Mouse (Mus musculus) heart, embryonic 14.5 days (tissue): Measurements from ENCODE around the gene Pik3ap1. TPM values are rescaled to one million over a fixed set of nuclear protein-coding genes. Genes with fewer than 3 reads are reported as not detected.
A peak's percentile ranks its signal among the peaks of the same experiment; 100 is the strongest.

ENCODE experiments used
- ATAC-seq: fragments of 200-750 bp; cut with Nextera tagmentation; 2 replicates; pipeline ENCODE4 v1.8.0; 2017; ENCODE audit warnings: low read depth, moderate TSS enrichment; ENCODE audit not compliant: insufficient number of reproducible peaks, insufficient read depth, low FRiP score
- H3K27ac ChIP-seq, 2 experiments: fragments of 200-500 bp in 1 of 2; fragments of 300-500 bp in 1 of 2; sonication (generic) in 1 of 2; replicated peaks in 1 of 2; 2 replicates each; pipeline ENCODE4 v1.5.1; 2012 to 2014; ENCODE audit warnings: low read depth in 2 of 2, low read length in 2 of 2, control low read depth in 1 of 2, mild to moderate bottlenecking in 1 of 2, mixed read lengths in 1 of 2; ENCODE audit not compliant: control insufficient read depth in 1 of 2, insufficient read depth in 1 of 2
- H3K27me3 ChIP-seq: fragments of 300-500 bp; sonication (generic); 2 replicates; pipeline ENCODE4 v1.6.1; 2014; ENCODE audit warnings: mild to moderate bottlenecking, low read length, control low read depth; ENCODE audit not compliant: control insufficient read depth, insufficient read depth
- H3K36me3 ChIP-seq: fragments of 300-500 bp; sonication (generic); 2 replicates; pipeline ENCODE4 v1.6.1; 2014; ENCODE audit warnings: mild to moderate bottlenecking, control low read depth, low read length, mixed read lengths; ENCODE audit not compliant: control insufficient read depth, insufficient read depth
- H3K4me1 ChIP-seq, 2 experiments: fragments of 200-500 bp in 1 of 2; fragments of 300-500 bp in 1 of 2; sonication (generic) in 1 of 2; 2 replicates each; pipeline ENCODE4 v1.6.1; 2012 to 2014; ENCODE audit warnings: low read length in 2 of 2, control low read depth in 1 of 2, mixed read lengths in 1 of 2; ENCODE audit not compliant: control insufficient read depth in 2 of 2, insufficient read depth in 2 of 2
- H3K4me2 ChIP-seq: fragments of 300-500 bp; sonication (generic); 2 replicates; pipeline ENCODE4 v1.6.1; 2014; ENCODE audit warnings: mild to moderate bottlenecking, low read length
- H3K4me3 ChIP-seq, 2 experiments: fragments of 200-500 bp in 1 of 2; fragments of 300-500 bp in 1 of 2; sonication (generic) in 1 of 2; 2 replicates each; pipeline ENCODE4 v1.5.1; 2012 to 2014; ENCODE audit warnings: low read length in 2 of 2, mild to moderate bottlenecking in 2 of 2, control low read depth in 1 of 2, low read depth in 1 of 2, moderate library complexity in 1 of 2; ENCODE audit not compliant: control insufficient read depth in 1 of 2, insufficient read depth in 1 of 2
- H3K9ac ChIP-seq: fragments of 300-500 bp; sonication (generic); 2 replicates; pipeline ENCODE4 v1.6.1; 2014; ENCODE audit warnings: mild to moderate bottlenecking, low read length
- H3K9me3 ChIP-seq: fragments of 300-500 bp; sonication (generic); 2 replicates; pipeline ENCODE4 v1.6.1; 2016; ENCODE audit warnings: low read length, control low read depth; ENCODE audit not compliant: control insufficient read depth
- WGBS: fragments of 180-500 bp; shearing (Covaris S2); extraction: QIAGEN DNeasy Blood & Tissue Kit; methylation state at CpG from one replicate; pipeline ENCODE4 v1.1.7; 2014; 5-methylcytosine and 5-hydroxymethylcytosine counted together
- polyA plus RNA-seq: library from polyadenylated mRNA; unstranded; fragments of >200 nt; fragmentation: Nextera tagmentation; extraction: Ambion mirVana; gene quantifications from 2 replicates; pipeline ENCODE4 v1.2.1, GENCODE M21; 2014

Gene Pik3ap1
- polyA plus RNA-seq, 1 experiment from 2014 or later = 1.3 TPM

- no peak for ATAC-seq
- Histone ChIP-seq H3K36me3 (no peaks in the 10 kb centered on the region), H3K4me2 (no peak overlapping the region), H3K9me3 (no peaks in the 10 kb centered on the region), H3K4me1 (no peaks in the 10 kb centered on the region), H3K27me3 (no peaks in the 10 kb centered on the region), H3K27ac (no peak overlapping the region), H3K4me3 (no peak overlapping the region), H3K9ac (no peak overlapping the region)
- 82% methylated on average over 8 of the region's 8 CpGs for WGBS
Observed at GRCm38 (mm10) chr19:41299446-41299845, 85.5 kb downstream of the Pik3ap1 start.

GRCm38 (mm10) chr19:41290952-41291619 is 93.8 kb downstream of the Pik3ap1 start:
- H3K4me3 ChIP-seq = no peak overlapping the region
- no peaks in the 10 kb centered on the region; a peak in 1 of 4 replicates for H3K4me1 ChIP-seq
- no peak for ATAC-seq
- no peaks in the 10 kb centered on the region for H3K36me3 ChIP-seq
- H3K9ac ChIP-seq = no peak overlapping the region
- no peaks in the 10 kb centered on the region for H3K27me3 ChIP-seq
- no peaks in the 10 kb centered on the region for H3K9me3 ChIP-seq
- WGBS = 53% methylated on average over 5 of the region's 5 CpGs
- no peak overlapping the region for H3K27ac ChIP-seq
- no peak overlapping the region for H3K4me2 ChIP-seq

- 71% methylated on average over 6 of the region's 6 CpGs for WGBS
- H3K4me3 ChIP-seq = no peak overlapping the region
- no peak for ATAC-seq
Observed at GRCm38 (mm10) chr19:41288568-41288967, 96.3 kb downstream of the Pik3ap1 start.

GRCm38 (mm10) chr19:41287224-41287623 is 97.7 kb downstream of the Pik3ap1 start:
- WGBS = 80% methylated on average over 7 of the region's 7 CpGs
- no peak overlapping the region for H3K4me3 ChIP-seq
- no peak overlapping the region for H3K27ac ChIP-seq
- no peak for ATAC-seq
- H3K36me3 ChIP-seq = no peaks in the 10 kb centered on the region
- peaks cover 10 to 14% of the 10 kb centered on the region in 2 experiments for H3K4me1 ChIP-seq
- H3K9me3 ChIP-seq = no peaks in the 10 kb centered on the region
- H3K9ac ChIP-seq = no peak overlapping the region
- no peak overlapping the region for H3K4me2 ChIP-seq
- peaks cover 4% of the 10 kb centered on the region; the same call in 1 of the 2 replicates for H3K27me3 ChIP-seq

More at GRCm38 (mm10) chr19:41288568-41288967, 96.3 kb downstream of the Pik3ap1 start:
- Histone ChIP-seq H3K36me3 (no peaks in the 10 kb centered on the region), H3K27me3 (peaks cover 4% of the 10 kb centered on the region; the same call in 1 of the 2 replicates), H3K4me2 (no peak overlapping the region), H3K9ac (no peak overlapping the region), H3K4me1 (peaks cover 3 to 4% of the 10 kb centered on the region in 2 experiments; a peak in 2 of 4 replicates), H3K27ac (no peak overlapping the region), H3K9me3 (no peaks in the 10 kb centered on the region)

GRCm38 (mm10) chr19:41284515-41284914 is 100.4 kb downstream of the Pik3ap1 start:
- WGBS = 27% methylated on average over 6 of the region's 6 CpGs
- ATAC-seq = no peak
- Histone ChIP-seq H3K27ac (no peak overlapping the region), H3K27me3 (peaks cover 4% of the 10 kb centered on the region; the same call in 1 of the 2 replicates), H3K4me2 (no peak overlapping the region), H3K36me3 (no peaks in the 10 kb centered on the region), H3K4me3 (no peak overlapping the region), H3K9me3 (no peaks in the 10 kb centered on the region), H3K9ac (no peak overlapping the region), H3K4me1 (peaks cover 13 to 14% of the 10 kb centered on the region in 2 experiments)

GRCm38 (mm10) chr19:41282718-41283117 is 102.2 kb downstream of the Pik3ap1 start:
- Histone ChIP-seq H3K27me3 (peaks cover 4% of the 10 kb centered on the region; the same call in 1 of the 2 replicates), H3K9ac (no peak overlapping the region), H3K9me3 (no peaks in the 10 kb centered on the region), H3K4me3 (no peak overlapping the region), H3K36me3 (no peaks in the 10 kb centered on the region), H3K4me1 (peaks cover 13 to 14% of the 10 kb centered on the region in 2 experiments), H3K27ac (no peak overlapping the region), H3K4me2 (peak overlapping the region; percentile 37)
- WGBS = 62% methylated on average over 5 of the region's 5 CpGs
- ATAC-seq = no peak

GRCm38 (mm10) chr19:41282216-41282615 is 102.7 kb downstream of the Pik3ap1 start:
- no peak overlapping the region for H3K4me2 ChIP-seq
- ATAC-seq = no peak
- no peak overlapping the region for H3K27ac ChIP-seq
- peaks cover 4% of the 10 kb centered on the region; the same call in 1 of the 2 replicates for H3K27me3 ChIP-seq
- WGBS = 57% methylated on average over 4 of the region's 4 CpGs
- peaks cover 13 to 14% of the 10 kb centered on the region in 2 experiments for H3K4me1 ChIP-seq
- H3K9ac ChIP-seq = no peak overlapping the region
- no peak overlapping the region for H3K4me3 ChIP-seq
- no peaks in the 10 kb centered on the region for H3K9me3 ChIP-seq
- no peaks in the 10 kb centered on the region for H3K36me3 ChIP-seq
